Comparison of ENCODE assay signal across 7 mouse cellular contexts in the genomic region with DNA sequence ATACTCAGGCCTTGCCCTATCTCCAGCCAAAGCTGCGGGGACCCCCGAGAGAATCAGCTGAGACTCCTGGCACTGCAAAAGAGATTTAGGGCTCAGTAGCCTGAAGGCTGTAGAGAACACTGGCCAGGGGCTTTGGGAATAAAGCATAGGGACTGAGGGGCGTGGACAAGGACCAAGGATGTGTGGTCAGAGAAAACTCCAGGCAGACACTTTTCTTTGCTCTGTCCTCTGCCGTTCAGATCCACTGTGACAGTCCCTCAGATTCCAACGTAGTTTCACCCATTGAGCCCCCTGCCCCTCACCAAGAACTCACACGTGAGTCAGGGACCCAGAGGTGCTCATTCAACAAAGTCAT. TPM values are rescaled to one million over a fixed set of nuclear protein-coding genes. Genes with fewer than 3 reads are reported as not detected.
DNase-seq lines count a peak whose midpoint lies in the region; ATAC-seq and TF ChIP-seq lines count a peak whose summit lies in the region.

No protein-coding gene starts in this region.

- WGBS in lung, adult 2 months: 8% methylated on average over 6 of the region's 6 CpGs
- 13% methylated on average over 6 of the region's 6 CpGs for WGBS in intestine, postnatal 0 days
- 3% methylated on average over 6 of the region's 6 CpGs for WGBS in neural tube, embryonic 14.5 days

- no peaks in the 10 kb centered on the region for H3K27me3 ChIP-seq in intestine, postnatal 0 days (replicated peaks; ENCODE audit: control insufficient read depth, insufficient read depth, low read length)
- no peaks in the 10 kb centered on the region for H3K27me3 ChIP-seq in neural tube, embryonic 14.5 days (ENCODE audit: control insufficient read depth, insufficient read depth, low read length)

- H3K9me3 ChIP-seq in intestine, postnatal 0 days (ENCODE audit: control insufficient read depth): no peaks in the 10 kb centered on the region
- H3K9me3 ChIP-seq in neural tube, embryonic 14.5 days (ENCODE audit: control insufficient read depth, low read length): no peaks in the 10 kb centered on the region

- no peak for ATAC-seq in intestine, postnatal 0 days
- no peak for ATAC-seq in neural tube, embryonic 14.5 days (ENCODE audit: low read depth)

- TF ChIP-seq CTCF in lung, adult 2 months (IDR thresholded peaks at IDR 0.05; ENCODE audit: insufficient read depth, low read length): no peak
- no peak for TF ChIP-seq CTCF in embryonic fibroblast, embryonic 13.5 days (IDR thresholded peaks at IDR 0.05; ENCODE audit: borderline replicate concordance, insufficient read depth, low read length)
- TF ChIP-seq CTCF in intestine, postnatal 0 days (IDR thresholded peaks at IDR 0.05; ENCODE audit: low read depth): no peak

- peak overlapping the region; percentile 51 for H3K4me3 ChIP-seq in lung, adult 2 months (replicated peaks; ENCODE audit: extremely low read depth, low read depth, low read length)
- H3K4me3 ChIP-seq in embryonic fibroblast, embryonic 13.5 days (ENCODE audit: insufficient read depth, low read length): peak overlapping the region; percentile 51
- H3K4me3 ChIP-seq in intestine, postnatal 0 days (ENCODE audit: low read depth, low read length): peak overlapping the region; percentile 79
- peak overlapping the region; percentile 92 for H3K4me3 ChIP-seq in neural tube, embryonic 14.5 days (ENCODE audit: low read depth, low read length)

- no peak for TF ChIP-seq POLR2A in lung, adult 2 months (IDR thresholded peaks at IDR 0.05; ENCODE audit: borderline replicate concordance, extremely low read depth, low read depth, low read length)
- no peak for TF ChIP-seq POLR2A in embryonic fibroblast, embryonic 13.5 days (IDR thresholded peaks at IDR 0.05; ENCODE audit: low read depth, low read length)

- peak overlapping the region; percentile 94 for H3K9ac ChIP-seq in intestine, postnatal 0 days (ENCODE audit: low read depth, low read length)
- peak overlapping the region; percentile 100 for H3K9ac ChIP-seq in neural tube, embryonic 14.5 days (replicated peaks; ENCODE audit: low read depth, low read length)

- H3K4me2 ChIP-seq in intestine, postnatal 0 days (replicated peaks; ENCODE audit: low read depth): peak overlapping the region; percentile 88
- H3K4me2 ChIP-seq in neural tube, embryonic 14.5 days (ENCODE audit: low read depth, low read length): peak overlapping the region; percentile 99

- no peaks in the 10 kb centered on the region for H3K36me3 ChIP-seq in intestine, postnatal 0 days (ENCODE audit: control insufficient read depth, insufficient read depth)
- H3K36me3 ChIP-seq in neural tube, embryonic 14.5 days (ENCODE audit: control insufficient read depth, insufficient read depth, low read length): peaks cover 7% of the 10 kb centered on the region

- no peak for DNase-seq in lung, adult 2 months
- no peak for DNase-seq in lung, postnatal 14 days
- DNase-seq in right cerebral cortex, adult 2 months (ENCODE audit: low spot score in 2 of 2): no peak
- no peak for DNase-seq in adrenal gland, adult 8-10 months

- peaks cover 29% of the 10 kb centered on the region for H3K4me1 ChIP-seq in lung, adult 2 months (ENCODE audit: control insufficient read depth, insufficient read depth, low read length)
- H3K4me1 ChIP-seq in embryonic fibroblast, embryonic 13.5 days (ENCODE audit: control insufficient read depth, insufficient read depth, low read length): peaks cover 12% of the 10 kb centered on the region
- 0 out of 2 replicates have a peak, but pooled peaks cover 5% of the 10 kb centered on the region for H3K4me1 ChIP-seq in intestine, postnatal 0 days (replicated peaks; ENCODE audit: control insufficient read depth, insufficient read depth, low read length)
- peaks cover 40% of the 10 kb centered on the region for H3K4me1 ChIP-seq in neural tube, embryonic 14.5 days (ENCODE audit: control insufficient read depth, insufficient read depth, low read length)

- no peak overlapping the region; the same call in 1 of the 2 replicates for H3K27ac ChIP-seq in embryonic fibroblast, embryonic 13.5 days (ENCODE audit: insufficient read depth, low read length)
- peak overlapping the region; percentile 91 for H3K27ac ChIP-seq in intestine, postnatal 0 days (ENCODE audit: low read depth, low read length)
- H3K27ac ChIP-seq in neural tube, embryonic 14.5 days (ENCODE audit: low read depth, low read length): peak overlapping the region; percentile 97

RNA-seq across cellular contexts. Expression of a gene that starts 13.1 kb away (rescaled TPM):
- 90.8 and 109 TPM in 2 replicates for polyA plus RNA-seq in lung, adult 2 months (2012; rRNA removed)
- 62.7 and 78.9 TPM in 2 replicates for polyA plus RNA-seq in embryonic fibroblast, embryonic 13.5 days (2011; ENCODE audit: insufficient read length, low read depth, missing spikeins)
- polyA plus RNA-seq in intestine, postnatal 0 days (2015; fragmentation: Nextera tagmentation; extraction: Ambion mirVana): 18.2 and 25.7 TPM in 2 replicates
- polyA plus RNA-seq in neural tube, embryonic 14.5 days (2014; fragmentation: Nextera tagmentation; extraction: Ambion mirVana): 202 and 236 TPM in 2 replicates
- total RNA-seq in adrenal gland, adult 8-10 months (2022): 100 to 1,000 TPM in 2 of 4 experiments, 10 to 100 TPM in 2; 80.4 to 126 (median 97.1) TPM

RNA-seq across cellular contexts. Expression of a gene that starts 38.9 kb away (rescaled TPM):
- polyA plus RNA-seq in lung, adult 2 months (2012; rRNA removed): 269 and 331 TPM in 2 replicates
- polyA plus RNA-seq in embryonic fibroblast, embryonic 13.5 days (2011; ENCODE audit: insufficient read length, low read depth, missing spikeins): 82.2 and 98.9 TPM in 2 replicates
- polyA plus RNA-seq in intestine, postnatal 0 days (2015; fragmentation: Nextera tagmentation; extraction: Ambion mirVana): 32.7 and 34.1 TPM in 2 replicates
- 31.2 and 37.8 TPM in 2 replicates for polyA plus RNA-seq in neural tube, embryonic 14.5 days (2014; fragmentation: Nextera tagmentation; extraction: Ambion mirVana)
- total RNA-seq in adrenal gland, adult 8-10 months (2022): 10 to 100 TPM; 39.1 to 76.8 (median 65.3) TPM
